Mouse (Mus musculus): ENCODE results near the gene Dnm1.

DNA sequence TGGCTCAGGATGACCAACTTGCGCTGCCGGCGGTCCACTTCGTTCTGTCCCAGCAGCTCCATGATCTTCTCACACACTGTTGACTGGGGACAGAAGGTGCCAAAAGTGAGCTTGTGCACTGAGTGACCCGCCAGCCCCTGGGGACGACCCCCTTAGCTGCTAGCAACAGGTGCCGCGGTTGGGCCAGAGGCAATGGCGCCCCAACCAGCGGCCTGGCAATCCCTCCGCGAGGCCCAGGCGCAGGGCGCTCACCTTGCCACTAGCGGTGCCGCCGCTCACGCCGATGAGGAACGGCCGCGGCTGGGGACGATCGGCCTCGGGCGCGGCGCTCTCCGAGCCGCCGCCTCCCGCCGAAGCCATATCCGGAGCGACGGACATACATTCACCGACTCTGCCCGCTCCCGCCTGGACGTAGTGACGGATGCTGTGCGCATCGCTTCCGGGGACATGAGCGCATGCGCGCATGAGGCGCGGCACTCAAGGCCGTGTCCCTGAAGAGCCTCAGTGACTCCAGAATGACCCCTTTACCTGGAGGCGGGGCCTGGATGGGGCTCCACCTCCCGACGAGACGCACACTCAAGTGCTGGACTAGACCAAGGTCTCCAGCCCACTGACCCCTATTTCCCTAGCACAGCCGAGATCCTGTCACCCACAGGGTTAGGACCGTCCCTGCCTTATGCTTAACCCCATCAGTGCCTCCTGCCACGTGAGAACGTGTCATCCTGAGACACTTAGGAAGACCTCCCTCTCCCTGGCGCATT is 93.3 kb downstream of the Dnm1 start, which contains the start of gene Uck1:
- TF ChIP-seq POLR2A (IDR thresholded peaks at IDR 0.05; ENCODE audit: control insufficient read depth, extremely low read depth, insufficient read depth, low read length, poor library complexity) (peak; percentile 75), CTCF (IDR thresholded peaks at IDR 0.05; ENCODE audit: borderline replicate concordance, control insufficient read depth, extremely low read depth, insufficient read depth, low read length, poor library complexity) (no peak)

All from thymus, adult 2 months (tissue).